Mouse (Mus musculus) layer of hippocampus, postnatal 14 days (tissue): ENCODE measurements around the gene Gm21173. TPM values are rescaled to one million over a fixed set of nuclear protein-coding genes. Genes with fewer than 3 reads are reported as not detected.
"Not testable (repeated sequence)": the region's sequence is repeated elsewhere in the genome, so short reads cannot be mapped to it uniquely, and the experiment has no call there.

Experiments used
- DNase-seq, 2 experiments: peaks; one replicate each; pipeline ENCODE4 v3.0.0; 2021 to 2022; ENCODE audit warnings: low spot score in 2 of 2, mixed read lengths in 1 of 2
- long read RNA-seq, 2 experiments: library from polyadenylated mRNA; stranded (forward); transcript quantifications; one replicate each; pipeline ENCODE4 v2.0.0; 2021
- total RNA-seq, 2 experiments: library from RNA; stranded (reverse); gene quantifications; 2 replicates each; pipeline ENCODE4 v1.2.3; 2021

The Gm21173 gene
- total RNA-seq, result not detected
- long read RNA-seq, experiment 1, result 0 reads
- long read RNA-seq, experiment 2, result 0 reads

DNA sequence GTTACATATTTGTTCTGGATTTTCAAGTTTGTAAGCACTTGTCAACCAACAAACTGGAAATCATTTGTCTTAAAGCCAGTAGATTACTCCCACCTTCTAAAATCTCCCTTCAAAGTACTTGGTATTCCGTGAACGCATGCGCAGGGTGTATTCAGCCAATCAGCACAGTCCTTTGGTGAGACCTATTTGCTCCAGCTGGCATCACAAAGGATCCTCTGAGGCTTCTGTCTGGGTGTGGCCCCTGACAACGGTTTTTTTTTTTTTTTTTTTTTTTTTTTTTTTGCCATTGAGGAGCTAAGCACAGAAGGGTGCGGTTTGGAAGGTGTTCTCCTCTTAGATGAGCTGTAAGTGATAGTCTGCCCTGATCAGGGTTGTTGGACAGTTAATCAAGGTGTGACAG is at the start of gene Gm21173:
TSS of gene Gm21173 (plus strand) at position 301 of the 400 bp plus-strand sequence.
- not testable (repeated sequence) for DNase-seq
